In the genomic region with DNA sequence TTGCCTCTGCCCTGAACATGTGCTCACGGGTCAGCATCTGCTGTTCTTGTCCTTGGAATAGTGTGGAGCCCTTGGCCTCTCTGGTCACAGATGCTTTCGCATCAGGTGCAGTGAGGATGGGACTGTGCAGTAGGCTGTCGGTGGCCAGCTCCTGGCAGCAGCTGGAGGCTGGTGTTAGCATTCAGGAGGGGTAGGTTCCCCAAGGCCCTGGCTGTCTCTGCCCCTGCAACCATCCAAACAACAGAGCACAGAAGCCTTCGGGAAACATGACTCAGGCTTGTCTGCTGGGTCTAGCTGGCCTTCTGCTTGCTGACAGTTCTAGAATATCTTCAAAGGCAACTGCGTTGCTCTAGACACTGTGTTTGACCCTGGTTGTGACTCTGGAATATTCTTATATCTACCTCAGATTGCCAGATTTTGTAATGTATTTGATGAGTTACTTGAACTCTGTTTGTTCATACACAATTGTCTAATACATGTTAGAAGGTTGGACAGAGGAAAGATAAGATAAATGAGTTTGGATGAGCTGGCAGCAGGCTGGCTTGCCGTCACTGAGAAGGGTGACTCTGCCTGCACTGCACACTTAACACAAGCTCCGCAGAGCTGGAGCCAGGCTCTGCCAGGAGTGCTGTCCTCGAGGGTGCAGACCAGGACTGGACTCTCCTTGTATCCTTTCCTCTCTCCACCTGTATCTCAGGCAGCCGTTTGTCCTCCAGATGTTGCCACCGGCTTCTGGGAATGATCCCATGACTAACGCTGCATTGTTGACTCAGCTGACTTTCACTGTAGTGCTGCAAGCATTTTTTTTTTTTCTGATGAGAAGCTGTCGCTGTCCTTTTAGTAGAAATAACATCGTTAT, we compare ENCODE assay signal across 22 mouse cellular contexts. TPM values are rescaled to one million over a fixed set of nuclear protein-coding genes. Genes with fewer than 3 reads are reported as not detected.
A peak's percentile ranks its signal among the peaks of the same experiment; 100 is the strongest.
DNase-seq lines count a peak whose midpoint lies in the region; ATAC-seq and TF ChIP-seq lines count a peak whose summit lies in the region.
"Had no signal": no experiment of that assay in that cellular context is flagged by ENCODE, and none has a peak within 500 bp of the region (broad histone marks: within the 10 kb centered on the region; RNA-seq: fewer than 3 reads in every experiment).

No protein-coding gene starts in this region.

- 0 out of 2 replicates have a peak overlapping the region, but pooled peaks have one; percentile 44 for H3K27ac ChIP-seq in hindbrain, embryonic 13.5 days
- H3K27ac ChIP-seq in hindbrain, embryonic 14.5 days, result no peak overlapping the region
- peak overlapping the region; percentile 37; the same call in 1 of the 2 replicates for H3K27ac ChIP-seq in olfactory bulb, adult 2 months (ENCODE audit: insufficient read depth, low read depth, low read length)
- H3K27ac ChIP-seq: embryonic facial prominence, embryonic 13.5 days; forebrain, embryonic 15.5 days; layer of hippocampus, adult 2 months; liver, embryonic 14.5 days; lung, embryonic 15.5 days; macrophage had no signal

- peaks cover 37% of the 10 kb centered on the region for H3K4me1 ChIP-seq in hindbrain, embryonic 13.5 days (replicated peaks)
- H3K4me1 ChIP-seq in hindbrain, embryonic 14.5 days (replicated peaks; ENCODE audit: control insufficient read depth, insufficient read depth, low read length), result 0 out of 2 replicates have a peak, but pooled peaks cover 16% of the 10 kb centered on the region
- peaks cover 24% of the 10 kb centered on the region for H3K4me1 ChIP-seq in olfactory bulb, adult 2 months (ENCODE audit: control insufficient read depth, insufficient read depth, low read length)
- H3K4me1 ChIP-seq: embryonic facial prominence, embryonic 13.5 days; lung, embryonic 15.5 days had no signal

- no peaks in the 10 kb centered on the region for H3K9me3 ChIP-seq in hindbrain, embryonic 13.5 days
- H3K9me3 ChIP-seq in hindbrain, embryonic 14.5 days (ENCODE audit: control insufficient read depth, low read length), result no peaks in the 10 kb centered on the region
- H3K9me3 ChIP-seq: embryonic facial prominence, embryonic 13.5 days; forebrain, embryonic 15.5 days; heart, embryonic 12.5 days; lung, embryonic 15.5 days had no signal

- H3K4me2 ChIP-seq in hindbrain, embryonic 13.5 days, result no peak overlapping the region
- no peak overlapping the region for H3K4me2 ChIP-seq in hindbrain, embryonic 14.5 days (replicated peaks)
- H3K4me2 ChIP-seq: embryonic facial prominence, embryonic 13.5 days; forebrain, embryonic 15.5 days; heart, embryonic 12.5 days; lung, embryonic 15.5 days had no signal

- no peak for TF ChIP-seq CTCF in olfactory bulb, adult 2 months (IDR thresholded peaks at IDR 0.05; ENCODE audit: insufficient read depth, low read depth, low read length)

- ATAC-seq in hindbrain, embryonic 13.5 days (ENCODE audit: low FRiP score), result no peak
- no peak for ATAC-seq in hindbrain, embryonic 14.5 days (ENCODE audit: low FRiP score)
- ATAC-seq: CD4-positive, CD25-positive, alpha-beta regulatory T cell, adult 4 months; forebrain, embryonic 15.5 days had no signal

- no peaks in the 10 kb centered on the region for H3K36me3 ChIP-seq in hindbrain, embryonic 13.5 days
- H3K36me3 ChIP-seq in hindbrain, embryonic 14.5 days (replicated peaks; ENCODE audit: control insufficient read depth, insufficient read depth), result no peaks in the 10 kb centered on the region
- H3K36me3 ChIP-seq: embryonic facial prominence, embryonic 13.5 days; forebrain, embryonic 15.5 days; heart, embryonic 12.5 days; lung, embryonic 15.5 days had no signal

- H3K27me3 ChIP-seq in hindbrain, embryonic 13.5 days, result no peaks in the 10 kb centered on the region
- H3K27me3 ChIP-seq in hindbrain, embryonic 14.5 days (ENCODE audit: control insufficient read depth, insufficient read depth, low read length), result no peaks in the 10 kb centered on the region
- H3K27me3 ChIP-seq: embryonic facial prominence, embryonic 13.5 days; forebrain, embryonic 15.5 days; lung, embryonic 15.5 days had no signal

- TF ChIP-seq POLR2A in olfactory bulb, adult 2 months (IDR thresholded peaks at IDR 0.05; ENCODE audit: insufficient read depth, low read depth, low read length), result no peak

- no peak overlapping the region for H3K4me3 ChIP-seq in hindbrain, embryonic 13.5 days
- H3K4me3 ChIP-seq in hindbrain, embryonic 14.5 days (replicated peaks; ENCODE audit: low read length), result no peak overlapping the region
- no peak overlapping the region for H3K4me3 ChIP-seq in olfactory bulb, adult 2 months (ENCODE audit: insufficient read depth, low read depth, low read length)
- H3K4me3 ChIP-seq: embryonic facial prominence, embryonic 13.5 days; forebrain, embryonic 15.5 days; heart, embryonic 12.5 days; layer of hippocampus, adult 2 months; lung, embryonic 15.5 days had no signal

- H3K9ac ChIP-seq in hindbrain, embryonic 13.5 days, result no peak overlapping the region
- H3K9ac ChIP-seq in hindbrain, embryonic 14.5 days, result no peak overlapping the region
- H3K9ac ChIP-seq: embryonic facial prominence, embryonic 13.5 days; forebrain, embryonic 15.5 days; heart, embryonic 12.5 days; liver, embryonic 14.5 days; lung, embryonic 15.5 days had no signal

- DNase-seq in hindbrain, embryonic 14.5 days (ENCODE audit: low spot score), result no peak
- DNase-seq in urinary bladder, adult 2 months (ENCODE audit: low spot score), result peak; percentile 11
- no peak for DNase-seq in urinary bladder, postnatal 10 days (ENCODE audit: low spot score)
- peak; percentile 86 for DNase-seq in adrenal gland, adult 8-10 months
- no peak for DNase-seq in spleen, postnatal 14 days (ENCODE audit: low spot score in 2 of 2)
- no peak for DNase-seq in heart, adult 9 months (ENCODE audit: low spot score in 2 of 2)
- DNase-seq: cerebellum, adult 8-10 months; heart, postnatal 14 days; kidney, adult 11 months; kidney, postnatal 10 days; layer of hippocampus, postnatal 36 days; thymus, postnatal 4 days had no signal

- WGBS in hindbrain, embryonic 13.5 days, result 57% methylated on average over 13 of the region's 13 CpGs
- 49% methylated on average over 13 of the region's 13 CpGs for WGBS in hindbrain, embryonic 14.5 days
- 45% methylated on average over 13 of the region's 13 CpGs for WGBS in olfactory bulb, adult 2 months

RNA-seq across cellular contexts. Expression of gene Slc41a3, which starts 38.9 kb away (rescaled TPM):
- 5.1 and 5.5 TPM in 2 replicates for polyA plus RNA-seq in hindbrain, embryonic 13.5 days (2015; fragmentation: Nextera tagmentation; extraction: Ambion mirVana)
- polyA plus RNA-seq in hindbrain, embryonic 14.5 days (2014; fragmentation: Nextera tagmentation; extraction: Ambion mirVana), result 6.9 and 7.8 TPM in 2 replicates
- 6.9 and 9.0 TPM in 2 replicates for polyA plus RNA-seq in urinary bladder, adult 2 months (2012; rRNA removed)
- total RNA-seq in adrenal gland, adult 8-10 months (2022), result 10 to 100 TPM; 21.5 to 72.6 (median 39.6) TPM
- polyA plus RNA-seq in olfactory bulb, adult 2 months (2012; ENCODE audit: insufficient read depth, insufficient read length, low replicate concordance, missing spikeins), result not detected in 2 replicates

Comparison
In these comparisons a context has a peak if more than half of its experiments do, and no peak if none do; other contexts are left out.
1. DNase-seq: peak in urinary bladder, adult 2 months (single experiment) and adrenal gland, adult 8-10 months (single experiment); none in hindbrain, embryonic 14.5 days (single experiment), urinary bladder, postnatal 10 days (single experiment), spleen, postnatal 14 days (0 of 2) and heart, adult 9 months (0 of 2).